Mouse (Mus musculus): ENCODE results near the gene Zbtb1. TPM values are rescaled to one million over a fixed set of nuclear protein-coding genes. Genes with fewer than 3 reads are reported as not detected.
A peak's percentile ranks its signal among the peaks of the same experiment; 100 is the strongest.

The Zbtb1 gene
- polyA plus RNA-seq (2016; fragmentation: Nextera tagmentation; extraction: Ambion mirVana), result 9.9 and 10.4 TPM in 2 replicates

GRCm38 (mm10) chr12:76369978-76370830 is at the start of gene Zbtb1:
Gene Zbtb1 (plus strand): TSS chr12:76370266.
- Histone ChIP-seq H3K9ac (peak within 1 kb of the TSS; percentile 97), H3K4me3 (peak within 1 kb of the TSS; percentile 91), H3K9me3 (replicated peaks) (no peaks in the 10 kb centered on the region), H3K27me3 (replicated peaks) (no peaks in the 10 kb centered on the region), H3K4me2 (peak within 1 kb of the TSS; percentile 93), H3K27ac (ENCODE audit: poor library complexity, severe bottlenecking) (peak within 1 kb of the TSS; percentile 99), H3K4me1 (replicated peaks) (peaks cover 59% of the 10 kb centered on the region), H3K36me3 (no peaks in the 10 kb centered on the region)
- ATAC-seq (ENCODE audit: insufficient number of reproducible peaks, low FRiP score), result peak; percentile 70
- WGBS, result under 1% methylated on average over 73 of the region's 99 CpGs

DNA sequence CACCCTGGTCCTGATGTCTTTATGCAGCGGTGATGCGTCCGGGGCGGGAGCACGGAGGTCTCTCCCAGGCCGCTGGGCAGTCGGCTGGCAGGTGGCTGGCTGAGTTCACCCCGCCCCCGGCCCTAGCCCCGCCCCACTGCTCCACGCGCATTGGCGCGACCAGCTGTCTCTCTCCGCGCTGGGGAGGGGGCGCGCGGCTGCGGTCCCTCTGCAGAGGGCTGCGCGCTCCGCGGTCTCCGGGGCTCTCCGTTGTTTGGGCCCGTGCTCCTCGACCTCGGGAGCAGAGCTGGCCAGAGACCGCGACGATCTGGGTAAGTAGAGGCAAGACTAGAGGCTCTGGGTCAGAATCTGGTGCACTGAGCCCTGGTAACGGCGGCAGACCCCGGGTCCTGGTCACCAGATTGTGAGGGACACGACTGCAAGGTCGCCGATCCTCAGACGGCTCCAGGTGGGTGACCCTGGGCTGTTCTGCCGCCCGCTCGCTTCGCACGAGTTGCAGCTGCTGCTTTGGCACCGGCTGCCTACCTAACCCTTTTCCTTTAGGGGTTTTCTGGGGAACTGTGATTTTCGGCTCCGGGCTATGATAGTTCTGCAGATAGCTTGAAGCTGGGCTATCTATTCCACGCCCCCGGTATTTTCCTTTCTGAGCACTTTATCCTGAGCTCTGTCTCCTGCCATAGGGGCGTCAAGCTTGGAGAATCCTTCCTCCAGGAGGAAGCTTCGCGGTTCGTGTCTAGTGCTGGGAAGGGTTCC is 45.2 kb upstream of the Zbtb1 start, which contains the start of gene Akap5:
TSS of gene Akap5 (plus strand) at position 213 of the 753 bp plus-strand sequence.
- no peaks in the 10 kb centered on the region for H3K27me3 ChIP-seq (replicated peaks)
- no peaks in the 10 kb centered on the region for H3K9me3 ChIP-seq (replicated peaks)
- H3K4me2 ChIP-seq, result peak within 1 kb of the TSS; percentile 90
- H3K9ac ChIP-seq, result peak within 1 kb of the TSS; percentile 84
- H3K27ac ChIP-seq (ENCODE audit: poor library complexity, severe bottlenecking), result peak within 1 kb of the TSS; percentile 4; the same call in 1 of the 2 replicates
- ATAC-seq (ENCODE audit: insufficient number of reproducible peaks, low FRiP score), result peak; percentile 94
- under 1% methylated on average over 53 of the region's 53 CpGs for WGBS
- peaks cover 29% of the 10 kb centered on the region for H3K4me1 ChIP-seq (replicated peaks)
- peak within 1 kb of the TSS; percentile 69 for H3K4me3 ChIP-seq
- peaks cover 22% of the 10 kb centered on the region for H3K36me3 ChIP-seq

DNA sequence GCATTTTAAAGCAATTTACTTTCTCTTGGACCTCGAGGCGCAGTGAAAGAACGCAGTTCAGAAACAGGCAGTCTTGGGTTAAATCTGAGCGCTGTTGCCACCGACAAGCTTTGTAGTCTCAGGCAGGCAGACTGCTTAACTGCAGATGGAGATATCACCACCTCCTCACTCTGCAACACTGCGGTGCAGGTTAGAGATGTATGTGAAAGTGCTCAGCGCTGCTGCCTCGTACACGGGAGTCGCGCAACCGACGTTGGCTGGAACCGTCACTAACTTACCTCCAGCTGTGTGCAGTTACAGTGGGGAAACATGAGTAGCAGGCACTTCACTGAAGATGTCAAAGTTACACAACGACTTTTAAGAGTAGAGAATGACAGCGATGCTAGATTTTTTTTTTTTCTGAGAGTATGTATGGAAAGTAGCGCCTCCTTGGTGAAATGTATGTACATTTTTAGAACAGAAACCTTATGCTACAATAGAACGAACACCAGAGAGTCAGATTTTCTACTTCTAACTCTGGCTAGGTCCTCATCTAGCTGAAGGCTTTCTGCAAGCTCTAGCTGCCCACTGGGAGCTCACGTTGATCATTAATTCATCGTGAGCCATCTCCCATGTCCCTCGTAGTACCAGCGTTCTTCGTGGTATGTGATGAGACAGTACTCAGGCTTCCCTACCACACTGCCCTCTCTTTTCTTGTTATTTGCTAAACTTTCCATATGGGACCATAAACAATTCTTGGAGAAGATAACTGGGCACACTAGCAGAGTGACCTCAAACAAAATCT is 43.4 kb upstream of the Zbtb1 start:
- Histone ChIP-seq H3K9me3 (replicated peaks) (no peaks in the 10 kb centered on the region), H3K4me2 (no peak overlapping the region), H3K4me3 (no peak overlapping the region), H3K27ac (ENCODE audit: poor library complexity, severe bottlenecking) (no peak overlapping the region), H3K9ac (no peak overlapping the region), H3K4me1 (replicated peaks) (peaks cover 18% of the 10 kb centered on the region), H3K27me3 (replicated peaks) (no peaks in the 10 kb centered on the region), H3K36me3 (peaks cover 25% of the 10 kb centered on the region)
- 78% methylated on average over 23 of the region's 23 CpGs for WGBS
- ATAC-seq (ENCODE audit: insufficient number of reproducible peaks, low FRiP score), result no peak

DNA sequence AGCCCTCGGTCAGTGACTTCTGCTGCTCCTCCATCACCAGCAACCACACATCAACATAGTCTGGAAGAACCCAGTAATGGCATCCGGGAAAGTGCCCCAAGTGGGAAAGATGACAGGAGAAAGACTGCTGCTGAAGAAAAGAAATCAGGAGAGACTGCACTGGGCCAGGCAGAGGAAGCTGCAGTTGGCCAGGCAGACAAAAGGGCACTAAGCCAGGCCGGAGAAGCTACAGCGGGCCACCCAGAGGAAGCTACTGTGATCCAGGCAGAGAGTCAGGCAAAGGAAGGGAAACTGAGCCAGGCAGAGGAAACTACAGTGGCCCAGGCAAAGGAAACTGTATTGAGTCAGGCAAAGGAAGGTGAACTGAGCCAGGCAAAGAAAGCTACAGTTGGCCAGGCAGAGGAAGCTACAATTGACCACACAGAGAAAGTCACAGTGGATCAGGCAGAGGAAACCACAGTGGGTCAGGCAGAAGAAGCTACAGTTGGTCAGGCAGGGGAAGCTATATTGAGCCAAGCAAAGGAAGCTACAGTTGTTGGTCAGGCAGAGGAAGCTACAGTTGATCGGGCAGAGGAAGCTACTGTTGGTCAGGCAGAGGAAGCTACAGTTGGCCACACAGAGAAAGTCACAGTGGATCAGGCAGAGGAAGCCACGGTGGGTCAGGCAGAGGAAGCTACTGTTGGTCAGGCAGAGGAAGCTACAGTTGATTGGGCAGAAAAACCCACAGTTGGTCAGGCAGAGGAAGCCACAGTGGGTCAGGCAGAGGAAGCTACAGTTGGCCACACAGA is 41.3 kb upstream of the Zbtb1 start:
- Histone ChIP-seq H3K4me2 (no peak overlapping the region), H3K36me3 (peaks cover 25% of the 10 kb centered on the region), H3K4me1 (replicated peaks) (peaks cover 16% of the 10 kb centered on the region; the same call in 1 of the 2 replicates), H3K4me3 (no peak overlapping the region), H3K9me3 (replicated peaks) (no peaks in the 10 kb centered on the region), H3K9ac (no peak overlapping the region), H3K27ac (ENCODE audit: poor library complexity, severe bottlenecking) (no peak overlapping the region), H3K27me3 (replicated peaks) (no peaks in the 10 kb centered on the region)
- no peak for ATAC-seq (ENCODE audit: insufficient number of reproducible peaks, low FRiP score)
- WGBS, result 82% methylated on average over 6 of the region's 6 CpGs

DNA sequence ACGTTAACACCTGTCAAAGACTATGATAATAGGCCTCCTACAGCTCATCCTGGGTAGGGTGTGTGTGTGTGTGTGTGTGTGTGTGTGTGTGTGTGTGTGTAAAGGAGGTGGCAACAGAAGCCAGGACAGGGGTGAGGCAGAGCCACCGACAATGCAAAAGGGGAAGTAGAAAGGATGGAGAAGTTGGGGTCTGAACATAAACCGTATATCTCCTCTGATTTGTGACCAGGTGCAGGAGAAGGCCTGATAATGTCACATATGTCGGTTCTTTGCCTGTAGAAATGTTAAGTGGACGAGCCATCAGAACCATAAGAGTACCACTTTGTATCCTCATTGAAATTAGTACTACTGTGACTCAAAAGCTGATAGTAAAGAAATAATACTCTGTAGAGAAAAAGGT is 36.4 kb upstream of the Zbtb1 start:
- Histone ChIP-seq H3K9ac (no peak overlapping the region), H3K9me3 (replicated peaks) (no peaks in the 10 kb centered on the region), H3K4me2 (no peak overlapping the region), H3K27me3 (replicated peaks) (no peaks in the 10 kb centered on the region), H3K4me1 (replicated peaks) (peaks cover 4% of the 10 kb centered on the region), H3K27ac (ENCODE audit: poor library complexity, severe bottlenecking) (no peak overlapping the region), H3K36me3 (peaks cover 19% of the 10 kb centered on the region), H3K4me3 (no peak overlapping the region)
- ATAC-seq (ENCODE audit: insufficient number of reproducible peaks, low FRiP score), result no peak
- 86% methylated on average over 5 of the region's 5 CpGs for WGBS

DNA sequence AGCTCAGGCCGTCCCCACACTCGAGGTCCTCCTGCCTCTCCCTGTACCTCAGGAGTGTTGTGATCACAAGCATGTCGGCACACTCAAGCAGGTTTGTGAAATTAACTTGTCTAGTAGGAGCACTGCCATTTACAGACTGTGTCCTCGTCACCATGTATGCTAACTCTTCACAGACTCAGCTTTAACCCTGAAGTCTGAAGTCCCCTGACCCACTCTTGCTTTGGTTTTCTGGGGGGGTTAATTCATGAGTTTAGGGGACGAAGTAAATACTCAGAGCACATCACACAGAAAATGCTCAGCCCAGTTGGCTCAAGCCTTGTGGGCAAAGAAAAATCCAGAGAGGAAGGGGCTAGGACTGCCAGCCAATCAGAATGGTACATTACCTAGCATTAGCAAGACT is 34.4 kb upstream of the Zbtb1 start:
- Histone ChIP-seq H3K27ac (ENCODE audit: poor library complexity, severe bottlenecking) (no peak overlapping the region), H3K27me3 (replicated peaks) (no peaks in the 10 kb centered on the region), H3K4me1 (replicated peaks) (peaks cover 4% of the 10 kb centered on the region), H3K36me3 (peaks cover 6% of the 10 kb centered on the region), H3K9ac (no peak overlapping the region), H3K4me2 (no peak overlapping the region), H3K4me3 (no peak overlapping the region), H3K9me3 (replicated peaks) (no peaks in the 10 kb centered on the region)
- ATAC-seq (ENCODE audit: insufficient number of reproducible peaks, low FRiP score), result no peak
- 77% methylated on average over 5 of the region's 5 CpGs for WGBS

DNA sequence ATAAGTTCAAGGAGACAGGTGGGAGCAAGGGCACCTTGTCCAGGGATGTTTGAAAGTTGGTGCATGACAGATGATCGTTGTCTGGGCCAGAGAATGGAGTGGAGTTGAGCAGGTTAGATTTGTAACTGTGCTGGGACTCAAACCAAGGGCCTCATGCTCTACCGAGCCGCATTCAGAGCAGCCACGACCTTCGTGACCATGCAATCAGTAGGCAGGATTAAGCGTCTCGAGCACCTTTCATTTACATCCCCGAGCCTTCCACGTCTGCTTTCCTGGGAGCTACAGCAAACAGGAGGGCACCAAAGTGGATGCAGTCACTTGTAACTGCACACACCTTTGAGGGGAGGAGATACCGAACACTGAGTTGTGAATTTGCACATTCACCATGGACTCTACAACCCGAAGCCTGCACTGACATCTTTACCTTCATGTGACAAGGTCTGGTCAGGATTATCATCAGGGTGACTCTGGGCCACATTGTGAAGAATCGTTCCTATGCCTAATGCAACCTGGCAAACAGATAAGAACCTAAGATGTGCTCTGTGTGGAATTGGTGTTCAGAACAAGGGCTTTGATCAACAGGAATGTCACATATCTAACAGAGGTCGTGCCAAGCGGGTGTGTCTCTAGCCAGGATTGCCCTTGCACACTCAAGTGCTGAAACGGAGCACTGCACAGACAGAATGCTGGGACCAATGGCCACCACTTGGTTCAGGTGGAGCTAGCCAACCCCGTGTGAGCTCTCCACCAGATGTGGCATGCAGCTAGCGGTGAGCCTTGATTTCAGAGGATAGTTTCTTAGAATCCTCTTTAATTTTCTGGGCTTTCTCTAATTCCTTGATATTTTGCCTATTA is 33.7 kb upstream of the Zbtb1 start:
- no peak overlapping the region for H3K4me2 ChIP-seq
- H3K9me3 ChIP-seq (replicated peaks), result no peaks in the 10 kb centered on the region
- H3K36me3 ChIP-seq, result no peaks in the 10 kb centered on the region
- H3K27ac ChIP-seq (ENCODE audit: poor library complexity, severe bottlenecking), result no peak overlapping the region
- no peak for ATAC-seq (ENCODE audit: insufficient number of reproducible peaks, low FRiP score)
- peaks cover 4% of the 10 kb centered on the region for H3K4me1 ChIP-seq (replicated peaks)
- no peaks in the 10 kb centered on the region for H3K27me3 ChIP-seq (replicated peaks)
- no peak overlapping the region for H3K9ac ChIP-seq
- 60% methylated on average over 17 of the region's 17 CpGs for WGBS
- H3K4me3 ChIP-seq, result no peak overlapping the region

DNA sequence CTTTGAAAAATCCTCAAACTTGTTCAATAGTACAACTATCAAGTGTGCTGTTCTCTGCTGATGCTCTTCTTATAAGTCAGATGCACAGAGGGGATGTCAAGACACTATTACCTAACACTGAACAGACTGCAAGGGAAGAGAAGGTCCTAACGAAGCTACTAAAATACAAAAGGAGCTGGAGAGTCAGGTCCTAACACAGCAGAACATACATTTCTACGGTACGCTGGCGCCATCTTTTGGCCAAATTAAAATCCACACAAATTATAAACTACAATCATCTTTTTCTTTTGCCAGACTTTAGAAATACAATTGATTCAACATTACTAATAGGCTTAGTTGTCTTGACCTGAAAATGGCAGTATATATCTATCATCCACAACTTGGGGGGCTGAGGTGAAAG is 29.0 kb upstream of the Zbtb1 start:
- ATAC-seq (ENCODE audit: insufficient number of reproducible peaks, low FRiP score), result no peak
- H3K9ac ChIP-seq, result no peak overlapping the region

DNA sequence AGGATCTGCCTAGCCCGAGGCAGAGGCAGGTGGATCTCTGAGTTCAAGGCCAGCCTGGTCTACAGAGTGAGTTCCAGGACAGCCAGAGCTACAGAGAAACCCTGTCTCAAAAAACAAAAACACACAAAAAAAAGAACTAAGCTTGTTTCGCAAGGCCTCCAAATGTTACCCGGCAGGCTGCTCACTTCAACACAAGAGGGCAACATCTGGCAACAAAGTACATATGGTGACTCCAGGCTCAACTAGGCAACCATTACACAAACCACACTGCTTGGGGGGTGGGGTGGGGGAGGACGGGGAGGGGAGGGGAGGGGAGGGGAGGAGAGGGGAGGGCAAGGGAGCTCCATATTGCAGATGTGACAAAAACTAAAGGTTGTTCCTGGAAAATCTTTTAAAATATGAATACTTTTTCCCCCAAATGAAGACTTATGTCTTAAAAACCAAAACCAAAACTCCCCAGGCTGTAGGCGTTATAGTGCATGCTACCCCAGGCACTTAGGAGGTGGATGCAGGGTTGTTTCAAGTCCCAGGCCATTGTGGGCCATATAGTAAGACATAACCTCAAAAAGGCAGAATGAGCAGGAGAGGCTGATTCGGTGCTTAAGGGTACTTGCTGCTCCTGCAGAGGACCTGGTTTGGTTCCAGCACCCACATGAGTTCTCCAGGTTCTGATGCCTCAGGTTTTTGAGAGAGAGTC is 24.2 kb upstream of the Zbtb1 start:
- Histone ChIP-seq H3K4me1 (replicated peaks) (peaks cover 6% of the 10 kb centered on the region), H3K27ac (ENCODE audit: poor library complexity, severe bottlenecking) (no peak overlapping the region), H3K9ac (no peak overlapping the region), H3K9me3 (replicated peaks) (no peaks in the 10 kb centered on the region), H3K36me3 (peaks cover 33% of the 10 kb centered on the region), H3K27me3 (replicated peaks) (no peaks in the 10 kb centered on the region), H3K4me3 (no peak overlapping the region), H3K4me2 (no peak overlapping the region)
- 83% methylated on average over 5 of the region's 6 CpGs for WGBS
- ATAC-seq (ENCODE audit: insufficient number of reproducible peaks, low FRiP score), result no peak

More for the DNA sequence above, 29.0 kb upstream of the Zbtb1 start:
- WGBS, result 3% methylated on average over 4 of the region's 4 CpGs
- Histone ChIP-seq H3K36me3 (0 out of 2 replicates have a peak, but pooled peaks cover 6% of the 10 kb centered on the region), H3K9me3 (replicated peaks) (no peaks in the 10 kb centered on the region), H3K4me3 (no peak overlapping the region), H3K27ac (ENCODE audit: poor library complexity, severe bottlenecking) (no peak overlapping the region), H3K4me1 (replicated peaks) (peaks cover 4% of the 10 kb centered on the region), H3K4me2 (no peak overlapping the region), H3K27me3 (replicated peaks) (no peaks in the 10 kb centered on the region)

All from heart, embryonic 12.5 days (tissue).